Comparison of ENCODE assay signal across 1 mouse cellular context in the genomic region with DNA sequence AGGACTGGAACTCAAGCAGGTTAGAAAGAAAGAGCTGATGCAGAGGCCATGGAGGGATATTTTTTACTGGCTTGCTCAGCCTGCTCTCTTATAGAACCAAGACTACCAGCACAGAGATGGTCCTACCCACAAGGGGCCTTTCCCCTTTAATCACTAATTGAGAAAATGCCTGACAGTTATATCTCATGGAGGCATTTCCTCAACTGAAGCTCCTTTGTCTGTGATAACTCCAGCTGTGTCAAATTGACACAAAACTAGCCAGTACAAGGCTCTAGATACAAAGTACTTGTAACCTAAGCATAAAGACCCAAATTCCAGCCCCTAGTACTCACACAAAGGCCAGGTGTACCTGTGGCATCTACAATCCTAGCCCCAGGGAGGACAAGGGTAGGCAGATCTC. TPM values are rescaled to one million over a fixed set of nuclear protein-coding genes. Genes with fewer than 3 reads are reported as not detected.
"Had no signal": no experiment of that assay in that cellular context is flagged by ENCODE, and none has a peak within 500 bp of the region (broad histone marks: within the 10 kb centered on the region; RNA-seq: fewer than 3 reads in every experiment).

No protein-coding gene starts in this region.

RNA-seq across cellular contexts. Expression of a gene that starts 3.2 kb away (rescaled TPM):
- polyA plus RNA-seq: inflammation-experienced regulatory T-cells, adult 6 months had no signal
